Mouse (Mus musculus) myocyte (in vitro differentiated cells): ENCODE measurements around the gene Zmynd8.

Experiments used
- CEBPB ChIP-seq: IDR thresholded peaks from 2 replicates; pipeline ENCODE4 v1.6.1; 2011; ENCODE audit warnings: mild to moderate bottlenecking, moderate library complexity; ENCODE audit not compliant: poor library complexity, insufficient read depth, severe bottlenecking
- E2F4 ChIP-seq: IDR thresholded peaks from one replicate; pipeline ENCODE4 v1.6.1; 2011; ENCODE audit warnings: mild to moderate bottlenecking, control low read depth, moderate library complexity; ENCODE audit not compliant: insufficient read depth
- MAX ChIP-seq: IDR thresholded peaks from one replicate; pipeline ENCODE4 v1.6.1; 2011; ENCODE audit warnings: low read depth, mild to moderate bottlenecking, control low read depth
- MYOD1 ChIP-seq, 3 experiments: IDR thresholded peaks; one replicate each; pipeline ENCODE4 v1.6.1; 2011; ENCODE audit warnings: control low read depth in 2 of 3, low read depth in 2 of 3, mild to moderate bottlenecking in 2 of 3, moderate library complexity in 1 of 3; ENCODE audit not compliant: insufficient read length in 2 of 3, control insufficient read depth in 1 of 3
- MYOG ChIP-seq, 3 experiments: IDR thresholded peaks; one replicate each; pipeline ENCODE4 v1.6.1; 2011; ENCODE audit warnings: control low read depth in 2 of 3, low read depth in 2 of 3, mild to moderate bottlenecking in 2 of 3; ENCODE audit not compliant: insufficient read length in 2 of 3, control insufficient read depth in 1 of 3, insufficient read depth in 1 of 3
- POLR2A ChIP-seq: IDR thresholded peaks from one replicate; pipeline ENCODE4 v1.6.1; 2011; ENCODE audit warnings: low read depth, mild to moderate bottlenecking, control low read depth, moderate library complexity; ENCODE audit not compliant: insufficient read length
- POLR2AphosphoS2 ChIP-seq: IDR thresholded peaks from one replicate; pipeline ENCODE4 v1.6.1; 2011; ENCODE audit warnings: low read depth, control low read depth; ENCODE audit not compliant: insufficient read length
- TCF12 ChIP-seq: IDR thresholded peaks from one replicate; pipeline ENCODE4 v1.6.1; 2011; ENCODE audit warnings: mild to moderate bottlenecking, control low read depth; ENCODE audit not compliant: poor library complexity, insufficient read depth, severe bottlenecking
- USF1 ChIP-seq: IDR thresholded peaks from one replicate; pipeline ENCODE4 v1.6.1; 2011; ENCODE audit warnings: low read depth, mild to moderate bottlenecking, control low read depth, moderate library complexity

DNA sequence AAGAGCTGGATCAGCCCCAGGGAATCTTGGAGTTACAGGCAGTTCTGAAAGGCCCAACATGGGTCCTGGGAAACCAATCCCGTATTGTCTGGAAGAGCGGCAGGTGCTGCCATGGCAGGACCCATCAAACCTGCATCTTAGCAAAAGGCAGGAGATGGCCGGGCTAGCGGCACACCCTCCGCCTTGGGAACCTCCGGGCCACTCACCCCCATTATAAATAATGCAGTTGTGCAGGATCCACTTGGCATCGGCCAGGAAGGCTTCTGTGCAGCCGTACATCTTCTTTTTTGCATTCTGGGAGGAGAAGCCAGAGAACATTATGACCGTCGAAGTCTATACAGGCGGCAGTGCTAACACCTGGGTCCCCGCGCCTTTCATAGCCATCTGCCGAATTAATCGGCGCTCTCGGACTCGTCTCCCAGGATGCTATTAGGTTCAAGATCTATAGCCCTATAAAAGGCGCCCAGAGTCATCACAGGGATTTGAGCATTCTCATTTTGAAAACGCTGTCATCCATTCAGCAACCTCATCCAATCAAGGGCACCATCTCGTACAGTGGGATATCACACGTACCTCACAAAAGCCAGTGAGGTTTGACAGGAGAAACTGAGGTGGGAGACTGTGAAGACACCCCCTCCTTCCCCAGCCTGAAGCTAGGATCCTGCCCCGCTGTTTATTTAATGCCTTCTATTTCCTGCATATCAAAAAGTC, 60.1 kb downstream of the Zmynd8 start:
- no peak for TF ChIP-seq POLR2A
- no peak for TF ChIP-seq MYOD1 (IDR thresholded peaks at IDR 0.05; ENCODE audit: control insufficient read depth in 1 of 3, insufficient read length in 2 of 3, low read depth in 2 of 3)
- no peak for TF ChIP-seq E2F4
- TF ChIP-seq POLR2AphosphoS2 = no peak
- no peak for TF ChIP-seq CEBPB
- no peak for TF ChIP-seq USF1
- TF ChIP-seq TCF12 = no peak
- no peak for TF ChIP-seq MYOG (IDR thresholded peaks at IDR 0.05; ENCODE audit: control insufficient read depth in 1 of 3, insufficient read depth in 1 of 3, insufficient read length in 2 of 3, low read depth in 2 of 3)
- TF ChIP-seq MAX = no peak
